16 mouse cellular contexts compared by ENCODE assay signal in the genomic region with DNA sequence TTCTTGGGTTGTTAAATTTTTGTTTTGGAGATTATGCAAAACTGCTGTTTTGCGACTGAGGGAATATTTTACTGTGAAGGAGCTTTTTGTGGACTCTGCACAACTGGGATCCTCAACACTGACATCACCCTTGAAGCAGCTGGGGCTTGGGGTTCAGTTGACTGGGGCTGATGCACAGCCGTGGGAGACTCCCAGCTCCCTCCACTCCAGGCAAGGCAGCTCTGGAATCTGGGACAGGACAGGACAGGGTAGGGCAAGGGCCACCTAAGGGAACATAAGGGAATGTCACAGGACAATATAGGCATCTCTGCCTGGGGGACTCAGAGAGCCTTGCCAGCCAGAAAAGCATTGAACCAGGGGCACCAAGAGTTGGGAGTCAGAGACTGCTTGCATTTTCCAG. TPM values are rescaled to one million over a fixed set of nuclear protein-coding genes. Genes with fewer than 3 reads are reported as not detected.
A peak's percentile ranks its signal among the peaks of the same experiment; 100 is the strongest.
DNase-seq lines count a peak whose midpoint lies in the region; ATAC-seq and TF ChIP-seq lines count a peak whose summit lies in the region.
"Had no signal": no experiment of that assay in that cellular context is flagged by ENCODE, and none has a peak within 500 bp of the region (broad histone marks: within the 10 kb centered on the region; RNA-seq: fewer than 3 reads in every experiment).

No protein-coding gene starts in this region.

- H3K4me1 ChIP-seq in kidney, adult 2 months (ENCODE audit: control insufficient read depth, insufficient read depth, low read length) = peaks cover 15% of the 10 kb centered on the region
- H3K4me1 ChIP-seq in kidney, embryonic 16.5 days (ENCODE audit: insufficient read depth, low read length) = peaks cover 43% of the 10 kb centered on the region
- H3K4me1 ChIP-seq: hindbrain, embryonic 10.5 days had no signal

- TF ChIP-seq POLR2A in kidney, adult 2 months (IDR thresholded peaks at IDR 0.05; ENCODE audit: low read depth, low read length) = no peak

- no peak for TF ChIP-seq CTCF in kidney, adult 2 months (conservative IDR thresholded peaks at IDR 0.05; ENCODE audit: insufficient read depth, insufficient read length, low read depth, low read length)

- no peaks in the 10 kb centered on the region for H3K27me3 ChIP-seq in kidney, adult 2 months (replicated peaks; ENCODE audit: control insufficient read depth, insufficient read depth, low read length)
- H3K27me3 ChIP-seq in kidney, embryonic 16.5 days (ENCODE audit: insufficient read depth, low read length) = no peaks in the 10 kb centered on the region
- H3K27me3 ChIP-seq: neural tube, embryonic 15.5 days had no signal

- intact Hi-C loops in gastrocnemius, postnatal 14 days (cut with DNase I; ENCODE audit: low total_unique reads) = no loop called here
- intact Hi-C loops in gastrocnemius, postnatal 36 days (cut with DNase I) = loop anchor here (5.0 kb wide), 1 partner anchor 112 kb away; the partner anchor contains the start of gene Hoxb5

- peak overlapping the region; percentile 3; the same call in 1 of the 2 replicates for H3K27ac ChIP-seq in kidney, adult 2 months (ENCODE audit: insufficient read depth, low read depth, low read length)
- H3K27ac ChIP-seq in kidney, embryonic 16.5 days (ENCODE audit: low read length) = peak overlapping the region; percentile 73
- H3K27ac ChIP-seq: hindbrain, embryonic 10.5 days; limb, embryonic 12.5 days; macrophage; neural tube, embryonic 15.5 days had no signal

- ATAC-seq in kidney, embryonic 16.5 days (ENCODE audit: low FRiP score, low TSS enrichment) = peak; percentile 60

- no peak overlapping the region for H3K9ac ChIP-seq in kidney, embryonic 16.5 days (replicated peaks; ENCODE audit: low read length)
- H3K9ac ChIP-seq: limb, embryonic 12.5 days; neural tube, embryonic 15.5 days had no signal

- DNase-seq in gastrocnemius, postnatal 14 days = peak; percentile 21
- DNase-seq in gastrocnemius, postnatal 36 days = no peak
- DNase-seq in kidney, adult 2 months = no peak
- no peak for DNase-seq in kidney, postnatal 14 days
- DNase-seq in skeletal muscle tissue, adult 2 months (ENCODE audit: low read depth, low spot score) = peak; percentile 29
- no peak for DNase-seq in cerebellum, postnatal 36 days
- DNase-seq in adipocyte (ENCODE audit: low spot score) = no peak
- DNase-seq: thymus, postnatal 14 days had no signal

- WGBS in kidney, adult 2 months = 14% methylated on average over 2 of the region's 2 CpGs
- WGBS in kidney, embryonic 16.5 days = 15% methylated on average over 2 of the region's 2 CpGs

- H3K4me2 ChIP-seq in kidney, embryonic 16.5 days (replicated peaks; ENCODE audit: low read depth, low read length) = no peak overlapping the region
- H3K4me2 ChIP-seq: limb, embryonic 12.5 days; neural tube, embryonic 15.5 days had no signal

- no peak overlapping the region for H3K4me3 ChIP-seq in kidney, adult 2 months (ENCODE audit: insufficient read depth, low read depth, low read length)
- no peak overlapping the region for H3K4me3 ChIP-seq in kidney, embryonic 16.5 days (ENCODE audit: low read length)
- H3K4me3 ChIP-seq: hindbrain, embryonic 10.5 days; limb, embryonic 12.5 days; neural tube, embryonic 15.5 days had no signal

- H3K36me3 ChIP-seq in kidney, adult 2 months (ENCODE audit: control insufficient read depth, insufficient read depth, low read length) = no peaks in the 10 kb centered on the region
- no peaks in the 10 kb centered on the region for H3K36me3 ChIP-seq in kidney, embryonic 16.5 days (ENCODE audit: insufficient read depth, low read length)
- H3K36me3 ChIP-seq: hindbrain, embryonic 10.5 days; limb, embryonic 12.5 days; neural tube, embryonic 15.5 days had no signal

- H3K9me3 ChIP-seq in kidney, embryonic 16.5 days (ENCODE audit: low read length) = peaks cover 5% of the 10 kb centered on the region; the same call in 1 of the 2 replicates
- H3K9me3 ChIP-seq: limb, embryonic 12.5 days; neural tube, embryonic 15.5 days had no signal

RNA-seq across cellular contexts. Expression of gene Hoxb1, which starts 48.5 kb away (rescaled TPM):
- total RNA-seq in gastrocnemius, postnatal 14 days (2021) = not detected
- not detected for total RNA-seq in gastrocnemius, postnatal 36 days (2021)
- not detected in 2 replicates for polyA plus RNA-seq in kidney, adult 2 months (2012; rRNA removed)
- 0.08 and 0.12 TPM in 2 replicates for polyA plus RNA-seq in kidney, embryonic 16.5 days (2015; fragmentation: Nextera tagmentation; extraction: Ambion mirVana)
- total RNA-seq: adrenal gland, postnatal 36 days; midbrain, postnatal 0 days had no signal
- polyA plus RNA-seq: cortical plate, adult 2 months; limb, embryonic 12.5 days; macrophage; midbrain, postnatal 0 days had no signal

RNA-seq across cellular contexts. Expression of gene Skap1, which starts 50.4 kb away (rescaled TPM):
- under 1 TPM in 1 of 2 experiments, not detected in 1; 0.20 TPM for total RNA-seq in gastrocnemius, postnatal 14 days (2021)
- 1 to 10 TPM in 1 of 2 experiments, not detected in 1; 1.6 TPM for total RNA-seq in gastrocnemius, postnatal 36 days (2021)
- 1.0 and 3.3 TPM in 2 replicates for polyA plus RNA-seq in kidney, adult 2 months (2012; rRNA removed)
- polyA plus RNA-seq in kidney, embryonic 16.5 days (2015; fragmentation: Nextera tagmentation; extraction: Ambion mirVana) = 10.1 and 12.3 TPM in 2 replicates

Comparison
In these comparisons a context has a peak if more than half of its experiments do, and no peak if none do; other contexts are left out.
1. DNase-seq: peak in gastrocnemius, postnatal 14 days (single experiment) and skeletal muscle tissue, adult 2 months (single experiment); none in gastrocnemius, postnatal 36 days (0 of 2), kidney, adult 2 months (single experiment), kidney, postnatal 14 days (single experiment), cerebellum, postnatal 36 days (0 of 2) and adipocyte (single experiment).